Mouse (Mus musculus) forebrain, embryonic 14.5 days (tissue): Measurements from ENCODE around the gene Pla2g6. TPM values are rescaled to one million over a fixed set of nuclear protein-coding genes. Genes with fewer than 3 reads are reported as not detected.
A peak's percentile ranks its signal among the peaks of the same experiment; 100 is the strongest.

Experiments used
- ATAC-seq: fragments of 200-750 bp; cut with Nextera tagmentation; 2 replicates; pipeline ENCODE4 v1.8.0; 2017; ENCODE audit warnings: mild to moderate bottlenecking, moderate library complexity
- DNase-seq: peaks from one replicate; pipeline ENCODE4 v3.0.0-alpha.2; 2015; ENCODE audit warnings: low spot score
- H3K27ac ChIP-seq: fragments of 300-500 bp; sonication (generic); 2 replicates; pipeline ENCODE4 v1.5.1; 2014; ENCODE audit warnings: low read depth, mild to moderate bottlenecking, control low read depth, low read length, moderate library complexity
- H3K27me3 ChIP-seq: fragments of 300-500 bp; sonication (generic); replicated peaks from 2 replicates; pipeline ENCODE4 v1.6.1; 2014; ENCODE audit warnings: low read length, control low read depth, mixed read lengths; ENCODE audit not compliant: control insufficient read depth, insufficient read depth
- H3K36me3 ChIP-seq: fragments of 300-500 bp; sonication (generic); 2 replicates; pipeline ENCODE4 v1.6.1; 2014; ENCODE audit warnings: low read length, control low read depth; ENCODE audit not compliant: control insufficient read depth, insufficient read depth
- H3K4me1 ChIP-seq: fragments of 300-500 bp; sonication (generic); 2 replicates; pipeline ENCODE4 v1.6.1; 2014; ENCODE audit warnings: antibody characterized with exemption, low read length, control low read depth; ENCODE audit not compliant: control insufficient read depth, insufficient read depth
- H3K4me2 ChIP-seq: fragments of 300-500 bp; sonication (generic); 2 replicates; pipeline ENCODE4 v1.6.1; 2014; ENCODE audit warnings: mild to moderate bottlenecking, control low read depth, low read length
- H3K4me3 ChIP-seq: fragments of 300-500 bp; sonication (generic); 2 replicates; pipeline ENCODE4 v1.5.1; 2014; ENCODE audit warnings: low read depth, low read length, control low read depth
- H3K9ac ChIP-seq: fragments of 300-500 bp; sonication (generic); 2 replicates; pipeline ENCODE4 v1.6.1; 2014; ENCODE audit warnings: mild to moderate bottlenecking, low read length, control low read depth, moderate library complexity
- H3K9me3 ChIP-seq: fragments of 300-500 bp; sonication (generic); replicated peaks from 2 replicates; pipeline ENCODE4 v1.6.1; 2016; ENCODE audit warnings: low read length, control low read depth, mixed read lengths; ENCODE audit not compliant: control insufficient read depth
- WGBS: fragments of 180-500 bp; shearing (Covaris S2); extraction: QIAGEN DNeasy Blood & Tissue Kit; methylation state at CpG from one replicate; pipeline ENCODE4 v1.1.7; 2014; 5-methylcytosine and 5-hydroxymethylcytosine counted together
- polyA plus RNA-seq: library from polyadenylated mRNA; unstranded; fragments of >200 nt; fragmentation: Nextera tagmentation; extraction: Ambion mirVana; gene quantifications from 2 replicates; pipeline ENCODE4 v1.2.1, GENCODE M21; 2014

Pla2g6 gene
- polyA plus RNA-seq, 1 experiment from 2014 or later: 14.0 TPM

- H3K4me2 ChIP-seq: no peak overlapping the region
- no peak overlapping the region for H3K27ac ChIP-seq
- no peak for DNase-seq
- H3K36me3 ChIP-seq: no peaks in the 10 kb centered on the region
- no peak overlapping the region for H3K9ac ChIP-seq
- H3K27me3 ChIP-seq: peaks cover 25% of the 10 kb centered on the region
- ATAC-seq: no peak
- H3K9me3 ChIP-seq: no peaks in the 10 kb centered on the region
- WGBS: 80% methylated on average over 4 of the region's 4 CpGs
- H3K4me3 ChIP-seq: no peak overlapping the region
- H3K4me1 ChIP-seq: peaks cover 7% of the 10 kb centered on the region; the same call in 1 of the 2 replicates
These were observed 62.8 kb downstream of the Pla2g6 start for GRCm38 (mm10) chr15:79265384-79265783.

DNA sequence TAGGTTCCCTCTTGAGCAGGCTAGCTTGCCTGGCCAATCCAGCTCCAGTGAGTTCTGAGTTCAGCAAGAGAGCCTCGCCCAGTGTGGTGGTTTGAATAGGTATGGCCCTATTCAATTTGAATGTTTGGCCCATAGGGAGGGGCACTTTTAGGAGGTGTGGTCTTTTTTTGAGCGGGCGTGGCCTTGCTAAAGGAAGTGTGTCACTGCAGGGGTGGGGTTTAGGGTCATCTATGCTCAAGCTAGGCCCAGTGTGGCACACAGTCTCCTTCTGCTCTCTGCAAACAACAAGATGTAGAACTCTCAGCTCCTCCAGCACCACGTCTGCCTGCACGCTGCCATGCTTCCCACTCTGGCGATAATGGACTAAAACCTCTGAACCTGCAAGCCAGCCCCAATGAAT lies 64.5 kb downstream of the Pla2g6 start:
- WGBS: 90% methylated on average over 6 of the region's 6 CpGs
- peaks cover 33% of the 10 kb centered on the region for H3K27me3 ChIP-seq
- DNase-seq (no peak), ATAC-seq (no peak)
- no peaks in the 10 kb centered on the region for H3K9me3 ChIP-seq
- peaks cover 4% of the 10 kb centered on the region; the same call in 1 of the 2 replicates for H3K4me1 ChIP-seq
- no peak overlapping the region for H3K27ac ChIP-seq
- no peak overlapping the region for H3K4me2 ChIP-seq
- no peak overlapping the region for H3K9ac ChIP-seq
- H3K4me3 ChIP-seq: no peak overlapping the region
- no peaks in the 10 kb centered on the region for H3K36me3 ChIP-seq

- no peak overlapping the region for H3K4me2 ChIP-seq
- H3K27me3 ChIP-seq: peaks cover 33% of the 10 kb centered on the region
- no peak overlapping the region for H3K4me3 ChIP-seq
- no peak for DNase-seq
- H3K9ac ChIP-seq: no peak overlapping the region
- no peaks in the 10 kb centered on the region for H3K9me3 ChIP-seq
- peaks cover 4% of the 10 kb centered on the region; the same call in 1 of the 2 replicates for H3K4me1 ChIP-seq
- no peak for ATAC-seq
- H3K36me3 ChIP-seq: no peaks in the 10 kb centered on the region
- 92% methylated on average over 3 of the region's 3 CpGs for WGBS
- no peak overlapping the region for H3K27ac ChIP-seq
These were observed 65.3 kb downstream of the Pla2g6 start for GRCm38 (mm10) chr15:79262786-79263309.

DNA sequence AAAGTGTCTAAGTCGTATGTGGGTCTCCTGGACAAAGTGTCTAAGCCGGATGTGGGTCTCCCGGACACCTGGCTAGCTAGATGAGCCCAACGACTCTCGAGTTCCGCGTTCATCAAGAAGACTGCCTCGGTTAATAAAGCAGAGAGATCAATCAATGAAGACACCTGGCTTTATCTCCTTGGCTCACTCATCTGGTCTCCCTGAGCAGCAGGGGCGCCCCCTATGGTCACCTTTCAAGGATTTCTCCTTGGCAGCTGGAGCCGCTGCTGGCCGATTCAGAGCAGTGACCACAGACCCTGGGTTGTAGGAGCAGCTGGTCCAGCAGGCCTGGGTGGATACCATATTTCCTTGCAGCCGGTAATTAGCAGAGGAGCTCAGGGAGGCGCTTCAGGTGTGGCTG lies 65.8 kb downstream of the Pla2g6 start:
- Histone ChIP-seq H3K9ac (no peak overlapping the region), H3K4me2 (peak overlapping the region; percentile 84), H3K4me1 (peaks cover 4% of the 10 kb centered on the region; the same call in 1 of the 2 replicates), H3K27me3 (peaks cover 33% of the 10 kb centered on the region), H3K9me3 (no peaks in the 10 kb centered on the region), H3K4me3 (no peak overlapping the region), H3K36me3 (no peaks in the 10 kb centered on the region), H3K27ac (no peak overlapping the region)
- WGBS: 29% methylated on average over 13 of the region's 13 CpGs
- ATAC-seq (no peak), DNase-seq (no peak)

- Histone ChIP-seq H3K27ac (no peak overlapping the region), H3K4me1 (peaks cover 4% of the 10 kb centered on the region; the same call in 1 of the 2 replicates), H3K27me3 (peaks cover 33% of the 10 kb centered on the region), H3K4me2 (peak overlapping the region; percentile 84), H3K9ac (peak overlapping the region; percentile 63), H3K9me3 (no peaks in the 10 kb centered on the region), H3K4me3 (peak overlapping the region; percentile 48), H3K36me3 (no peaks in the 10 kb centered on the region)
- DNase-seq (no peak), ATAC-seq (peak; percentile 66)
- WGBS: 0% methylated on average over 10 of the region's 28 CpGs
These were observed 66.4 kb downstream of the Pla2g6 start for GRCm38 (mm10) chr15:79261757-79262156.

- Histone ChIP-seq H3K27me3 (peaks cover 33% of the 10 kb centered on the region), H3K4me2 (peak overlapping the region; percentile 84), H3K4me1 (peaks cover 4% of the 10 kb centered on the region; the same call in 1 of the 2 replicates), H3K4me3 (peak overlapping the region; percentile 48), H3K36me3 (no peaks in the 10 kb centered on the region), H3K9me3 (no peaks in the 10 kb centered on the region), H3K27ac (no peak overlapping the region), H3K9ac (peak overlapping the region; percentile 63)
- peak; percentile 46 for DNase-seq
- under 1% methylated on average over 46 of the region's 62 CpGs for WGBS
- peak; percentile 68 for ATAC-seq
These were observed 67.0 kb downstream of the Pla2g6 start for GRCm38 (mm10) chr15:79261095-79261725.

- no peak overlapping the region for H3K4me3 ChIP-seq
- no peak overlapping the region for H3K4me2 ChIP-seq
- H3K27me3 ChIP-seq: peaks cover 34% of the 10 kb centered on the region
- WGBS: 26% methylated on average over 17 of the region's 17 CpGs
- ATAC-seq (no peak), DNase-seq (no peak)
- no peaks in the 10 kb centered on the region for H3K36me3 ChIP-seq
- no peak overlapping the region for H3K9ac ChIP-seq
- H3K4me1 ChIP-seq: peaks cover 4% of the 10 kb centered on the region; the same call in 1 of the 2 replicates
- no peak overlapping the region for H3K27ac ChIP-seq
- H3K9me3 ChIP-seq: no peaks in the 10 kb centered on the region
These were observed 69.7 kb downstream of the Pla2g6 start for GRCm38 (mm10) chr15:79258521-79258920.

DNA sequence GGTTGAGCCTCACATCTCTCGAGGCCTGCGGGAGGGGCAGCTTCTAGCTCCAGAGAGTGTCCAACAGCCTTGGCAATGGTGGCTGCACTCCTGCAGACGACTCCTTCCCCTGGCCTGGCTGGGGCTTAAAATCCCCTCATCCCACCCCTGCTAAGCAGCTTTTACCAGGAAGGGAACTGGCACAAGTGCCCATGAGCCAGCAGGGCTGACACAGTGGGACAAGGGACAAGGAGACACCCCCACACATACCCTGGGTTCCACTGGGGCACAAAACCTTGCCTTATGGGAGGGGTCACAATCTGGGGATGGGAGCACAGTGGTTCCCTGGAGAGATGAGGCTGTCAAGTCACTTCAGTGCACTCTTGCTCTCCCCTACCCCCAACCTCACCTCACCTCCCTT lies 73.5 kb downstream of the Pla2g6 start, which contains the start of gene Slc16a8:
TSS of gene Slc16a8 (minus strand) at position 101 of the 400 bp plus-strand sequence.
- Histone ChIP-seq H3K4me1 (peaks cover 7% of the 10 kb centered on the region), H3K27ac (no peak within 1 kb of the TSS), H3K4me2 (no peak within 1 kb of the TSS), H3K9ac (no peak within 1 kb of the TSS), H3K27me3 (peaks cover 29% of the 10 kb centered on the region), H3K4me3 (no peak within 1 kb of the TSS), H3K9me3 (no peaks in the 10 kb centered on the region), H3K36me3 (0 out of 2 replicates have a peak, but pooled peaks cover under 1% of the 10 kb centered on the region)
- WGBS: 24% methylated on average over 3 of the region's 3 CpGs
- ATAC-seq (no peak), DNase-seq (no peak)

DNA sequence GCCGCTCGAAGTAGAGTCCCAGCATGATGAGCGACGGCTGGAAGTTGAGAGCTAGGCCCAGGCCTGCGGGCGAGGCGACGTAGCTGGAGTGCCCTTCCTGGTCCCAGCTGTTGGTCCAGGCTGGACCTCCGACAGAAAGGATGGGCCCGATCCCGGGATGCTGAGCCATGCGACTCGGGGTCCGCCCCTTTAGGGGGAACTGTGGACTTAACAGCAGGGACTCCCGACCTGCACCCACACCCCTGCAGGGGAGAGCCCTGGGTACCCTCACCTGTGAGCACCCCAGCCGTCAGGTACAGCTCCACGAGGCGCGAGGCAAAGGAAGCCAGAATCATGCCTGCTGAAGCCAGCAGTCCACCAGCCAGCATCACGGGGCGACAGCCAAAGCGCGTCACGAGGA lies 75.6 kb downstream of the Pla2g6 start:
- peaks cover 7% of the 10 kb centered on the region for H3K4me1 ChIP-seq
- 31% methylated on average over 24 of the region's 24 CpGs for WGBS
- H3K4me3 ChIP-seq: peak overlapping the region; percentile 28
- H3K27me3 ChIP-seq: peaks cover 27% of the 10 kb centered on the region
- H3K36me3 ChIP-seq: peaks cover 15% of the 10 kb centered on the region
- no peak for ATAC-seq
- peak overlapping the region; percentile 47 for H3K9ac ChIP-seq
- no peak for DNase-seq
- H3K4me2 ChIP-seq: peak overlapping the region; percentile 62
- H3K27ac ChIP-seq: no peak overlapping the region
- no peaks in the 10 kb centered on the region for H3K9me3 ChIP-seq
